Mouse (Mus musculus) cerebellum, adult 2 months (tissue): ENCODE data around the gene Catspere2.
"Not testable (repeated sequence)": the region's sequence is repeated elsewhere in the genome, so short reads cannot be mapped to it uniquely, and the experiment has no call there.

Experiments
- CTCF ChIP-seq: fragments of 200-500 bp; IDR thresholded peaks from 2 replicates; pipeline ENCODE4 v1.5.1; 2011; ENCODE audit warnings: low read depth, mild to moderate bottlenecking, control low read depth, low read length, moderate library complexity, borderline replicate concordance; ENCODE audit not compliant: insufficient read depth
- POLR2A ChIP-seq: fragments of 200-500 bp; IDR thresholded peaks from 2 replicates; pipeline ENCODE4 v1.6.1; 2011; ENCODE audit warnings: low read length, control low read depth, borderline replicate concordance; ENCODE audit not compliant: insufficient read depth

DNA sequence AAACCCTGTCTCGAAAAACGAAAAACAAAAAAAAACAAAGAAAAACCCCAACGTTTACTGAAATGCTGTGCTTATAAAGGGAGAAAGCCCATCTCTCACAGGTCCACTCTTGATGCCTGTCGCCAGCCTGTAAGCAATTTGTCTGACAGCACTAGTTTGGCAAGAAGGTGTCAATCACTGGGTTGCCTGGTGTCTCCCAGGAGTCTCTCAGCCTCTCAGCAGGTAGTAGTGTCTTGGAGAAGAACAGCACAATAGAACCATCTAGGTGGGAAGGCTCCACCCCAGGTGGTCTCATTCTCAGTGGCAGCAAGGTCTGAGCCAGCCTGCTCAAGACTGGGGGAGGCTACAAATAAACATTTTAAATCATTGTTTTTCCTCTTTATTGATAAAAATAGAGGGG lies 224.6 kb downstream of the Catspere2 start:
- TF ChIP-seq CTCF, POLR2A: not testable (repeated sequence)
